Mouse (Mus musculus) heart, embryonic 11.5 days (tissue): ENCODE data around the gene Fktn. TPM values are rescaled to one million over a fixed set of nuclear protein-coding genes. Genes with fewer than 3 reads are reported as not detected.
"Not testable (repeated sequence)": the region's sequence is repeated elsewhere in the genome, so short reads cannot be mapped to it uniquely, and the experiment has no call there.

Experiments used
- ATAC-seq: fragments of 200-750 bp; cut with Nextera tagmentation; replicated peaks from 2 replicates; pipeline ENCODE4 v1.8.0; 2017; ENCODE audit warnings: moderate library complexity; ENCODE audit not compliant: insufficient number of reproducible peaks, low FRiP score, low TSS enrichment
- H3K27ac ChIP-seq: fragments of 300-500 bp; sonication (generic); 2 replicates; pipeline ENCODE4 v1.5.1; 2014; ENCODE audit warnings: mild to moderate bottlenecking, low read depth, low read length
- H3K27me3 ChIP-seq: fragments of 300-500 bp; sonication (generic); 2 replicates; pipeline ENCODE4 v1.6.1; 2014; ENCODE audit warnings: mild to moderate bottlenecking, low read length, mixed read lengths; ENCODE audit not compliant: control insufficient read depth, insufficient read depth
- H3K36me3 ChIP-seq: fragments of 300-500 bp; sonication (generic); 2 replicates; pipeline ENCODE4 v1.6.1; 2014; ENCODE audit warnings: mild to moderate bottlenecking, low read length, moderate library complexity, mixed read lengths; ENCODE audit not compliant: control insufficient read depth, insufficient read depth
- H3K4me1 ChIP-seq: fragments of 300-500 bp; sonication (generic); 2 replicates; pipeline ENCODE4 v1.6.1; 2014; ENCODE audit warnings: low read length; ENCODE audit not compliant: control insufficient read depth, insufficient read depth
- H3K4me2 ChIP-seq: fragments of 300-500 bp; sonication (generic); 2 replicates; pipeline ENCODE4 v1.6.1; 2014; ENCODE audit warnings: mild to moderate bottlenecking, moderate library complexity
- H3K4me3 ChIP-seq: fragments of 300-500 bp; sonication (generic); 2 replicates; pipeline ENCODE4 v1.5.1; 2014; ENCODE audit warnings: low read depth, low read length
- H3K9ac ChIP-seq: fragments of 300-500 bp; sonication (generic); 2 replicates; pipeline ENCODE4 v1.6.1; 2014; ENCODE audit warnings: mild to moderate bottlenecking, low read depth, low read length, moderate library complexity
- H3K9me3 ChIP-seq: fragments of 300-500 bp; sonication (generic); replicated peaks from 2 replicates; pipeline ENCODE4 v1.6.1; 2016; ENCODE audit warnings: low read length; ENCODE audit not compliant: control insufficient read depth
- WGBS: fragments of 180-500 bp; shearing (Covaris S2); extraction: QIAGEN DNeasy Blood & Tissue Kit; methylation state at CpG from one replicate; pipeline ENCODE4 v1.1.7; 2014; ENCODE audit not compliant: insufficient replicate concordance; 5-methylcytosine and 5-hydroxymethylcytosine counted together
- polyA plus RNA-seq: library from polyadenylated mRNA; unstranded; fragments of >200 nt; fragmentation: Nextera tagmentation; extraction: Ambion mirVana; gene quantifications from 2 replicates; pipeline ENCODE4 v1.2.1, GENCODE M21; 2014

Gene Fktn
- polyA plus RNA-seq, 1 experiment from 2014 or later = 14.5 TPM

GRCm38 (mm10) chr4:53715977-53716376 lies 2.2 kb downstream of the Fktn start:
- 0 out of 2 replicates have a peak, but pooled peaks cover 2% of the 10 kb centered on the region for H3K4me1 ChIP-seq
- H3K36me3 ChIP-seq = no peaks in the 10 kb centered on the region
- no peak overlapping the region for H3K4me2 ChIP-seq
- no peaks in the 10 kb centered on the region for H3K9me3 ChIP-seq
- no peak overlapping the region for H3K4me3 ChIP-seq
- no peak overlapping the region for H3K27ac ChIP-seq
- no peaks in the 10 kb centered on the region for H3K27me3 ChIP-seq
- no peak for ATAC-seq
- no peak overlapping the region for H3K9ac ChIP-seq

GRCm38 (mm10) chr4:53717546-53717945 lies 3.7 kb downstream of the Fktn start:
- H3K27ac ChIP-seq = no peak overlapping the region
- H3K27me3 ChIP-seq = no peaks in the 10 kb centered on the region
- no peak overlapping the region for H3K9ac ChIP-seq
- H3K9me3 ChIP-seq = no peaks in the 10 kb centered on the region
- H3K36me3 ChIP-seq = no peaks in the 10 kb centered on the region
- H3K4me3 ChIP-seq = no peak overlapping the region
- 75% methylated on average over 4 of the region's 4 CpGs for WGBS
- no peak for ATAC-seq
- 0 out of 2 replicates have a peak, but pooled peaks cover 2% of the 10 kb centered on the region for H3K4me1 ChIP-seq
- H3K4me2 ChIP-seq = no peak overlapping the region

GRCm38 (mm10) chr4:53718261-53718660 lies 4.5 kb downstream of the Fktn start:
- ATAC-seq = no peak
- no peak overlapping the region for H3K4me2 ChIP-seq
- no peak overlapping the region for H3K9ac ChIP-seq
- 69% methylated on average over 5 of the region's 5 CpGs for WGBS
- H3K36me3 ChIP-seq = no peaks in the 10 kb centered on the region
- no peak overlapping the region for H3K27ac ChIP-seq
- H3K4me1 ChIP-seq = 0 out of 2 replicates have a peak, but pooled peaks cover 2% of the 10 kb centered on the region
- H3K27me3 ChIP-seq = no peaks in the 10 kb centered on the region
- H3K9me3 ChIP-seq = no peaks in the 10 kb centered on the region
- no peak overlapping the region for H3K4me3 ChIP-seq

GRCm38 (mm10) chr4:53722506-53722905 lies 8.7 kb downstream of the Fktn start:
- no peaks in the 10 kb centered on the region for H3K9me3 ChIP-seq
- H3K36me3 ChIP-seq = no peaks in the 10 kb centered on the region
- no peak overlapping the region for H3K27ac ChIP-seq
- no peaks in the 10 kb centered on the region for H3K27me3 ChIP-seq
- 87% methylated on average over 4 of the region's 4 CpGs for WGBS
- 0 out of 2 replicates have a peak, but pooled peaks cover 2% of the 10 kb centered on the region for H3K4me1 ChIP-seq
- ATAC-seq = no peak
- H3K4me2 ChIP-seq = no peak overlapping the region
- H3K9ac ChIP-seq = no peak overlapping the region
- no peak overlapping the region for H3K4me3 ChIP-seq

- not testable (repeated sequence) for H3K36me3 ChIP-seq, ATAC-seq, H3K9me3 ChIP-seq, H3K4me1 ChIP-seq, H3K4me3 ChIP-seq, H3K9ac ChIP-seq, H3K4me2 ChIP-seq, H3K27ac ChIP-seq, H3K27me3 ChIP-seq
- WGBS = 88% methylated on average over 2 of the region's 2 CpGs
These were observed 12.3 kb downstream of the Fktn start for GRCm38 (mm10) chr4:53726100-53726499.

- Histone ChIP-seq H3K27me3 (no peaks in the 10 kb centered on the region), H3K36me3 (no peaks in the 10 kb centered on the region), H3K4me2 (no peak overlapping the region), H3K9ac (no peak overlapping the region), H3K4me1 (no peaks in the 10 kb centered on the region), H3K4me3 (no peak overlapping the region), H3K27ac (no peak overlapping the region), H3K9me3 (no peaks in the 10 kb centered on the region)
- no peak for ATAC-seq
- 97% methylated on average over 1 of the region's 1 CpGs for WGBS
These were observed 14.3 kb downstream of the Fktn start for GRCm38 (mm10) chr4:53728121-53728520.

- WGBS = 42% methylated on average over 6 of the region's 6 CpGs
These were observed 25.3 kb downstream of the Fktn start for GRCm38 (mm10) chr4:53738956-53739616.

GRCm38 (mm10) chr4:53749831-53750230 lies 36.0 kb downstream of the Fktn start:
- no peak for ATAC-seq
- H3K4me3 ChIP-seq = no peak overlapping the region
- H3K9me3 ChIP-seq = no peaks in the 10 kb centered on the region
- no peak overlapping the region for H3K27ac ChIP-seq
- H3K36me3 ChIP-seq = peaks cover 4% of the 10 kb centered on the region; the same call in 1 of the 2 replicates
- no peak overlapping the region for H3K9ac ChIP-seq
- H3K27me3 ChIP-seq = no peaks in the 10 kb centered on the region
- no peak overlapping the region for H3K4me2 ChIP-seq
- no peaks in the 10 kb centered on the region for H3K4me1 ChIP-seq

More at GRCm38 (mm10) chr4:53738956-53739616, 25.3 kb downstream of the Fktn start:
- Histone ChIP-seq H3K9ac (no peak overlapping the region), H3K27me3 (no peaks in the 10 kb centered on the region), H3K9me3 (no peaks in the 10 kb centered on the region), H3K4me2 (no peak overlapping the region), H3K4me3 (no peak overlapping the region), H3K27ac (no peak overlapping the region), H3K36me3 (peaks cover 6% of the 10 kb centered on the region), H3K4me1 (no peaks in the 10 kb centered on the region)
- ATAC-seq = no peak
